Mouse (Mus musculus): ENCODE results near the gene Rpusd4. TPM values are rescaled to one million over a fixed set of nuclear protein-coding genes. Genes with fewer than 3 reads are reported as not detected.

The Rpusd4 gene
- polyA plus RNA-seq, 1 experiment from 2014 or later: 15.8 TPM

- Histone ChIP-seq H3K36me3 (ENCODE audit: control insufficient read depth, insufficient read depth, low read length) (no peaks in the 10 kb centered on the region), H3K4me1 (ENCODE audit: control insufficient read depth, insufficient read depth, low read length) (no peaks in the 10 kb centered on the region), H3K27ac (ENCODE audit: low read depth, low read length) (no peak overlapping the region), H3K9ac (replicated peaks; ENCODE audit: low read depth, low read length) (no peak overlapping the region), H3K4me3 (ENCODE audit: low read depth, low read length) (no peak overlapping the region), H3K4me2 (ENCODE audit: low read depth, low read length) (no peak overlapping the region), H3K27me3 (ENCODE audit: control insufficient read depth, insufficient read depth, low read length) (no peaks in the 10 kb centered on the region), H3K9me3 (ENCODE audit: control insufficient read depth, low read length) (no peaks in the 10 kb centered on the region)
- ATAC-seq (ENCODE audit: low read depth): no peak
- 87% methylated on average over 3 of the region's 3 CpGs for WGBS
These were observed 34.5 kb downstream of the Rpusd4 start for GRCm38 (mm10) chr9:35302172-35302571.

GRCm38 (mm10) chr9:35307461-35307860 is 39.8 kb downstream of the Rpusd4 start:
- H3K4me3 ChIP-seq (ENCODE audit: low read depth, low read length): no peak overlapping the region
- no peaks in the 10 kb centered on the region for H3K36me3 ChIP-seq (ENCODE audit: control insufficient read depth, insufficient read depth, low read length)
- no peaks in the 10 kb centered on the region for H3K27me3 ChIP-seq (ENCODE audit: control insufficient read depth, insufficient read depth, low read length)
- H3K9ac ChIP-seq (replicated peaks; ENCODE audit: low read depth, low read length): no peak overlapping the region
- H3K4me1 ChIP-seq (ENCODE audit: control insufficient read depth, insufficient read depth, low read length): no peaks in the 10 kb centered on the region
- H3K9me3 ChIP-seq (ENCODE audit: control insufficient read depth, low read length): no peaks in the 10 kb centered on the region
- 87% methylated on average over 7 of the region's 7 CpGs for WGBS
- H3K4me2 ChIP-seq (ENCODE audit: low read depth, low read length): no peak overlapping the region
- ATAC-seq (ENCODE audit: low read depth): no peak
- H3K27ac ChIP-seq (ENCODE audit: low read depth, low read length): no peak overlapping the region

- Histone ChIP-seq H3K9ac (replicated peaks; ENCODE audit: low read depth, low read length) (no peak overlapping the region), H3K27me3 (ENCODE audit: control insufficient read depth, insufficient read depth, low read length) (no peaks in the 10 kb centered on the region), H3K4me3 (ENCODE audit: low read depth, low read length) (no peak overlapping the region), H3K27ac (ENCODE audit: low read depth, low read length) (no peak overlapping the region), H3K4me2 (ENCODE audit: low read depth, low read length) (no peak overlapping the region), H3K4me1 (ENCODE audit: control insufficient read depth, insufficient read depth, low read length) (0 out of 2 replicates have a peak, but pooled peaks cover 3% of the 10 kb centered on the region), H3K36me3 (ENCODE audit: control insufficient read depth, insufficient read depth, low read length) (no peaks in the 10 kb centered on the region), H3K9me3 (ENCODE audit: control insufficient read depth, low read length) (no peaks in the 10 kb centered on the region)
- 89% methylated on average over 6 of the region's 6 CpGs for WGBS
- ATAC-seq (ENCODE audit: low read depth): no peak
These were observed 42.7 kb downstream of the Rpusd4 start for GRCm38 (mm10) chr9:35310377-35310776.

GRCm38 (mm10) chr9:35312516-35312915 is 44.9 kb downstream of the Rpusd4 start:
- Histone ChIP-seq H3K4me3 (ENCODE audit: low read depth, low read length) (no peak overlapping the region), H3K27ac (ENCODE audit: low read depth, low read length) (no peak overlapping the region), H3K27me3 (ENCODE audit: control insufficient read depth, insufficient read depth, low read length) (no peaks in the 10 kb centered on the region), H3K4me2 (ENCODE audit: low read depth, low read length) (no peak overlapping the region), H3K4me1 (ENCODE audit: control insufficient read depth, insufficient read depth, low read length) (0 out of 2 replicates have a peak, but pooled peaks cover 3% of the 10 kb centered on the region), H3K36me3 (ENCODE audit: control insufficient read depth, insufficient read depth, low read length) (no peaks in the 10 kb centered on the region), H3K9me3 (ENCODE audit: control insufficient read depth, low read length) (no peaks in the 10 kb centered on the region), H3K9ac (replicated peaks; ENCODE audit: low read depth, low read length) (no peak overlapping the region)
- 42% methylated on average over 3 of the region's 3 CpGs for WGBS
- ATAC-seq (ENCODE audit: low read depth): no peak

DNA sequence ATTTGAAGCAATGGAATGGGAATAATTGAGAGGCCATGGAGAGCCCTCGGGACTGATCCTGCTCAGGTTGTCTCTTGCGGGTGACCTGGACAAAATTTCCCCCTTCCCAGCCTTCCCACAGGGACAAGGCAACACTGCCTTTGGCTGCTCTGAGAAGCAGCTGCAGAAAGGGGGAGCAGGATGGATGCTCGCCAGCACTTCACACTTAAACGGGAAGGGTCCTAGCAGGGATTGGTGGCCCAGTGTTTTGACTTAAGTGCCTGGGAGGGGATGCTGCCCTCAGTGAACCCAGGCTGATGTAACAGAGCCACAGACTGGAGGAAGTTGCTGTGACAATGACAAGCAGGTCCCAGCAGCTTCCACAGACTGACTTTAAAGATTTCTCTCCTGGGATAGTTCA is 45.9 kb downstream of the Rpusd4 start:
- H3K9me3 ChIP-seq (ENCODE audit: control insufficient read depth, low read length): no peaks in the 10 kb centered on the region
- no peak overlapping the region for H3K9ac ChIP-seq (replicated peaks; ENCODE audit: low read depth, low read length)
- no peak overlapping the region for H3K4me3 ChIP-seq (ENCODE audit: low read depth, low read length)
- H3K27ac ChIP-seq (ENCODE audit: low read depth, low read length): no peak overlapping the region
- H3K4me2 ChIP-seq (ENCODE audit: low read depth, low read length): no peak overlapping the region
- 0 out of 2 replicates have a peak, but pooled peaks cover 3% of the 10 kb centered on the region for H3K4me1 ChIP-seq (ENCODE audit: control insufficient read depth, insufficient read depth, low read length)
- no peak for ATAC-seq (ENCODE audit: low read depth)
- H3K27me3 ChIP-seq (ENCODE audit: control insufficient read depth, insufficient read depth, low read length): no peaks in the 10 kb centered on the region
- WGBS: 42% methylated on average over 4 of the region's 4 CpGs
- H3K36me3 ChIP-seq (ENCODE audit: control insufficient read depth, insufficient read depth, low read length): no peaks in the 10 kb centered on the region

DNA sequence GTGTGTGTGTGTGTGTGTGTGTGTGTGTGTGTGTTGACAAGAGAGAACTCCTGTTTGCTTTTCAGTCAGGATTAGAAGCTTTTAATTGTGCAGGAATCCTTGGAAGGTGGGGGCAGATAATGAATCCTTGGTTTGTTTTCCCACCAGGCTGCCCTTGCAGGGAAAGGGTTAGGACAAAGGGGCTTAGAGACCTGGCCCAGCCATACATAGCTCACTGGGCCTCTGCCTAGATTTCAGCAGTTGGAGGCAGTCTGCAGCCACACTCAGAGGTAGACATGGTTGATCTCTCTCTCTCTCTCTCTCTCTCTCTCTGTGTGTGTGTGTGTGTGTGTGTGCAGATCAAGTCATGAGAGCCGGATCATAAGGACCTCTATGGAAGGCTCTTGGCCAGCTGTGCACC is 46.6 kb downstream of the Rpusd4 start:
- no peaks in the 10 kb centered on the region for H3K9me3 ChIP-seq (ENCODE audit: control insufficient read depth, low read length)
- no peaks in the 10 kb centered on the region for H3K27me3 ChIP-seq (ENCODE audit: control insufficient read depth, insufficient read depth, low read length)
- H3K9ac ChIP-seq (replicated peaks; ENCODE audit: low read depth, low read length): no peak overlapping the region
- H3K36me3 ChIP-seq (ENCODE audit: control insufficient read depth, insufficient read depth, low read length): no peaks in the 10 kb centered on the region
- H3K4me2 ChIP-seq (ENCODE audit: low read depth, low read length): no peak overlapping the region
- WGBS: 69% methylated on average over 1 of the region's 1 CpGs
- H3K4me3 ChIP-seq (ENCODE audit: low read depth, low read length): no peak overlapping the region
- no peak overlapping the region for H3K27ac ChIP-seq (ENCODE audit: low read depth, low read length)
- H3K4me1 ChIP-seq (ENCODE audit: control insufficient read depth, insufficient read depth, low read length): 0 out of 2 replicates have a peak, but pooled peaks cover 3% of the 10 kb centered on the region
- ATAC-seq (ENCODE audit: low read depth): no peak

- Histone ChIP-seq H3K36me3 (ENCODE audit: control insufficient read depth, insufficient read depth, low read length) (no peaks in the 10 kb centered on the region), H3K4me2 (ENCODE audit: low read depth, low read length) (no peak overlapping the region), H3K4me1 (ENCODE audit: control insufficient read depth, insufficient read depth, low read length) (0 out of 2 replicates have a peak, but pooled peaks cover 3% of the 10 kb centered on the region), H3K4me3 (ENCODE audit: low read depth, low read length) (no peak overlapping the region), H3K27me3 (ENCODE audit: control insufficient read depth, insufficient read depth, low read length) (no peaks in the 10 kb centered on the region), H3K9me3 (ENCODE audit: control insufficient read depth, low read length) (no peaks in the 10 kb centered on the region), H3K9ac (replicated peaks; ENCODE audit: low read depth, low read length) (no peak overlapping the region), H3K27ac (ENCODE audit: low read depth, low read length) (no peak overlapping the region)
- WGBS: 60% methylated on average over 3 of the region's 3 CpGs
- no peak for ATAC-seq (ENCODE audit: low read depth)
These were observed 49.1 kb downstream of the Rpusd4 start for GRCm38 (mm10) chr9:35316771-35317211.

GRCm38 (mm10) chr9:35317233-35317980 is 49.7 kb downstream of the Rpusd4 start:
- Histone ChIP-seq H3K4me1 (ENCODE audit: control insufficient read depth, insufficient read depth, low read length) (0 out of 2 replicates have a peak, but pooled peaks cover 3% of the 10 kb centered on the region), H3K4me2 (ENCODE audit: low read depth, low read length) (no peak overlapping the region), H3K27ac (ENCODE audit: low read depth, low read length) (no peak overlapping the region), H3K4me3 (ENCODE audit: low read depth, low read length) (no peak overlapping the region), H3K36me3 (ENCODE audit: control insufficient read depth, insufficient read depth, low read length) (no peaks in the 10 kb centered on the region), H3K9ac (replicated peaks; ENCODE audit: low read depth, low read length) (no peak overlapping the region), H3K27me3 (ENCODE audit: control insufficient read depth, insufficient read depth, low read length) (no peaks in the 10 kb centered on the region), H3K9me3 (ENCODE audit: control insufficient read depth, low read length) (no peaks in the 10 kb centered on the region)
- peak; percentile 39 for ATAC-seq (ENCODE audit: low read depth)
- 35% methylated on average over 9 of the region's 9 CpGs for WGBS

- Histone ChIP-seq H3K27me3 (ENCODE audit: control insufficient read depth, insufficient read depth, low read length) (no peaks in the 10 kb centered on the region), H3K36me3 (ENCODE audit: control insufficient read depth, insufficient read depth, low read length) (no peaks in the 10 kb centered on the region), H3K27ac (ENCODE audit: low read depth, low read length) (no peak overlapping the region), H3K4me1 (ENCODE audit: control insufficient read depth, insufficient read depth, low read length) (no peaks in the 10 kb centered on the region), H3K4me2 (ENCODE audit: low read depth, low read length) (no peak overlapping the region), H3K4me3 (ENCODE audit: low read depth, low read length) (no peak overlapping the region), H3K9me3 (ENCODE audit: control insufficient read depth, low read length) (no peaks in the 10 kb centered on the region), H3K9ac (replicated peaks; ENCODE audit: low read depth, low read length) (no peak overlapping the region)
- ATAC-seq (ENCODE audit: low read depth): no peak; the same call in 1 of the 2 replicates
- 28% methylated on average over 9 of the region's 9 CpGs for WGBS
These were observed 51.0 kb downstream of the Rpusd4 start for GRCm38 (mm10) chr9:35318537-35319172.
